8 mouse cellular contexts compared by ENCODE assay signal in the genomic region with DNA sequence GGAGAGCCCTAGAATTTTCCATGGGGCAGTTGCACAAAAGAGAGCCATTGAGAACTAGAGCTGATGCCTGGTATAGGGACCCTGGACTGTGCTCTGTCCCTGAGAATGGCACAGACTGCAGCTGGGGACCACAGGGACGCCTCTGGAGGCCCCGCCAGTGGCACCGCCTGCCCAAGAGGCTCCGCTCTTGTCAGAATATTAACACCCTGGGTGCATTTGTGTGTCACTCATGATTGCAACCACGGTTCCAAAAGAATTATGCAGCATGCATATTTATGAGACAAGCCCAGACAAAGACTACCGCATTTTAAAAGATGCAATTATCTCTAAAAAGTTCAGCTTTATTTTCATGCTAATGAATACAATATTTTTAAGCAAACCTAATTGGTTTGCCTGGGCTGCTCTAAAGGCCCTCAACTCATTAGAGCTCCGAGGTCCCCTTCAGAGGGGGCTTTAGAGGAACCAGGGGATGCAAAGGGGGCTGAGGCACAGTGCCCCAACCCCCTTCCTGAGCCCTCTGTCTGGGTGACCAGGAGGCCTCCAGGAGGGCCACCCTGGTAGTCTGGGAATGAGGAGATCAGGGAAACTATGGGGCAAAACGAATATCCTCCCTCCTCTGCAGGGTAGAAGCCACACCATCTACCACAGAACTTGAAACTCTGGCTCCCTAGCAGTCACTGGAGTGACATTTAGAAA. TPM values are rescaled to one million over a fixed set of nuclear protein-coding genes. Genes with fewer than 3 reads are reported as not detected.
DNase-seq lines count a peak whose midpoint lies in the region; ATAC-seq and TF ChIP-seq lines count a peak whose summit lies in the region.
"Had no signal": no experiment of that assay in that cellular context is flagged by ENCODE, and none has a peak within 500 bp of the region (broad histone marks: within the 10 kb centered on the region; RNA-seq: fewer than 3 reads in every experiment).

No protein-coding gene starts in this region.

- H3K4me2 ChIP-seq in embryonic facial prominence, embryonic 13.5 days = no peak overlapping the region
- H3K4me2 ChIP-seq in hindbrain, embryonic 14.5 days (replicated peaks) = no peak overlapping the region
- no peak overlapping the region for H3K4me2 ChIP-seq in midbrain, postnatal 0 days (ENCODE audit: low read depth, low read length, poor library complexity, severe bottlenecking)
- H3K4me2 ChIP-seq in intestine, embryonic 16.5 days (ENCODE audit: low read depth, low read length) = no peak overlapping the region
- H3K4me2 ChIP-seq: heart, embryonic 15.5 days had no signal

- peaks cover 38% of the 10 kb centered on the region for H3K4me1 ChIP-seq in embryonic facial prominence, embryonic 13.5 days
- H3K4me1 ChIP-seq in hindbrain, embryonic 14.5 days (replicated peaks; ENCODE audit: control insufficient read depth, insufficient read depth, low read length) = peaks cover 39% of the 10 kb centered on the region
- H3K4me1 ChIP-seq in midbrain, postnatal 0 days (ENCODE audit: insufficient read depth, low read length) = no peaks in the 10 kb centered on the region; the same call in 1 of the 2 replicates
- 0 out of 2 replicates have a peak, but pooled peaks cover 4% of the 10 kb centered on the region for H3K4me1 ChIP-seq in intestine, embryonic 16.5 days (ENCODE audit: control insufficient read depth, insufficient read depth, low read length)
- peaks cover 11% of the 10 kb centered on the region; the same call in 1 of the 2 replicates for H3K4me1 ChIP-seq in thymus, adult 2 months (replicated peaks; ENCODE audit: control insufficient read depth, insufficient read depth, low read length)
- H3K4me1 ChIP-seq: heart, embryonic 15.5 days had no signal

- no peaks in the 10 kb centered on the region for H3K9me3 ChIP-seq in embryonic facial prominence, embryonic 13.5 days
- H3K9me3 ChIP-seq in hindbrain, embryonic 14.5 days (ENCODE audit: control insufficient read depth, low read length) = no peaks in the 10 kb centered on the region
- H3K9me3 ChIP-seq in midbrain, postnatal 0 days (ENCODE audit: low read length) = no peaks in the 10 kb centered on the region
- H3K9me3 ChIP-seq in intestine, embryonic 16.5 days (ENCODE audit: control insufficient read depth, low read length) = no peaks in the 10 kb centered on the region; the same call in 1 of the 2 replicates
- H3K9me3 ChIP-seq: heart, embryonic 15.5 days had no signal

- 0 out of 2 replicates have a peak overlapping the region, but pooled peaks have one; percentile 11 for H3K9ac ChIP-seq in embryonic facial prominence, embryonic 13.5 days
- 0 out of 2 replicates have a peak overlapping the region, but pooled peaks have one; percentile 5 for H3K9ac ChIP-seq in hindbrain, embryonic 14.5 days
- H3K9ac ChIP-seq in midbrain, postnatal 0 days (replicated peaks; ENCODE audit: low read length, poor library complexity, severe bottlenecking) = no peak overlapping the region; the same call in 1 of the 2 replicates
- no peak overlapping the region for H3K9ac ChIP-seq in intestine, embryonic 16.5 days (ENCODE audit: low read depth, low read length)
- H3K9ac ChIP-seq: heart, embryonic 15.5 days had no signal

- no peak for ATAC-seq in embryonic facial prominence, embryonic 13.5 days (ENCODE audit: insufficient number of reproducible peaks, insufficient read depth, low FRiP score, low TSS enrichment, low read depth)
- ATAC-seq in hindbrain, embryonic 14.5 days (ENCODE audit: low FRiP score) = peak; percentile 79
- no peak; the same call in 1 of the 2 replicates for ATAC-seq in midbrain, postnatal 0 days (ENCODE audit: low FRiP score)
- no peak for ATAC-seq in intestine, embryonic 16.5 days

- H3K27ac ChIP-seq in embryonic facial prominence, embryonic 13.5 days = peak overlapping the region; percentile 44; the same call in 1 of the 2 replicates
- peak overlapping the region; percentile 63 for H3K27ac ChIP-seq in hindbrain, embryonic 14.5 days
- no peak overlapping the region for H3K27ac ChIP-seq in midbrain, postnatal 0 days (ENCODE audit: low read depth, low read length)
- no peak overlapping the region for H3K27ac ChIP-seq in intestine, embryonic 16.5 days (ENCODE audit: low read length)
- H3K27ac ChIP-seq in thymus, adult 2 months (ENCODE audit: control insufficient read depth, insufficient read depth, low read length) = no peak overlapping the region
- H3K27ac ChIP-seq: heart, embryonic 15.5 days had no signal

- H3K4me3 ChIP-seq in embryonic facial prominence, embryonic 13.5 days = no peak overlapping the region
- no peak overlapping the region for H3K4me3 ChIP-seq in hindbrain, embryonic 14.5 days (replicated peaks; ENCODE audit: low read length)
- H3K4me3 ChIP-seq in midbrain, postnatal 0 days (ENCODE audit: low read depth, low read length) = no peak overlapping the region
- no peak overlapping the region for H3K4me3 ChIP-seq in intestine, embryonic 16.5 days (ENCODE audit: low read length)
- H3K4me3 ChIP-seq in thymus, adult 2 months (ENCODE audit: control insufficient read depth, insufficient read depth, low read length) = no peak overlapping the region
- H3K4me3 ChIP-seq: heart, embryonic 15.5 days had no signal

- intact Hi-C loops in gastrocnemius, postnatal 36 days (cut with DNase I) = no loop called here

- no peak for TF ChIP-seq POLR2A in thymus, adult 2 months (IDR thresholded peaks at IDR 0.05; ENCODE audit: control insufficient read depth, extremely low read depth, insufficient read depth, low read length, poor library complexity)

- H3K36me3 ChIP-seq in embryonic facial prominence, embryonic 13.5 days = no peaks in the 10 kb centered on the region
- H3K36me3 ChIP-seq in hindbrain, embryonic 14.5 days (replicated peaks; ENCODE audit: control insufficient read depth, insufficient read depth) = no peaks in the 10 kb centered on the region
- no peaks in the 10 kb centered on the region for H3K36me3 ChIP-seq in midbrain, postnatal 0 days (ENCODE audit: insufficient read depth, low read length)
- H3K36me3 ChIP-seq in intestine, embryonic 16.5 days (ENCODE audit: control insufficient read depth, insufficient read depth, low read length) = no peaks in the 10 kb centered on the region
- no peaks in the 10 kb centered on the region for H3K36me3 ChIP-seq in thymus, adult 2 months (ENCODE audit: control insufficient read depth, insufficient read depth, low read length)
- H3K36me3 ChIP-seq: heart, embryonic 15.5 days had no signal

- peak; percentile 61 for DNase-seq in embryo, embryonic 10.5 days (ENCODE audit: low spot score)
- peak; percentile 51 for DNase-seq in hindbrain, embryonic 14.5 days (ENCODE audit: low spot score)
- peak; percentile 49 for DNase-seq in midbrain, postnatal 0 days (ENCODE audit: low spot score)
- no peak for DNase-seq in gastrocnemius, postnatal 36 days
- no peak for DNase-seq in thymus, adult 2 months

- TF ChIP-seq CTCF in midbrain, postnatal 0 days (IDR thresholded peaks at IDR 0.05) = no peak
- TF ChIP-seq CTCF in thymus, adult 2 months (IDR thresholded peaks at IDR 0.05; ENCODE audit: borderline replicate concordance, control insufficient read depth, extremely low read depth, insufficient read depth, low read length, poor library complexity) = no peak

- WGBS in embryonic facial prominence, embryonic 13.5 days = 40% methylated on average over 8 of the region's 8 CpGs
- 12% methylated on average over 8 of the region's 8 CpGs for WGBS in hindbrain, embryonic 14.5 days
- WGBS in midbrain, postnatal 0 days = 28% methylated on average over 8 of the region's 8 CpGs
- 70% methylated on average over 8 of the region's 8 CpGs for WGBS in intestine, embryonic 16.5 days
- 82% methylated on average over 8 of the region's 8 CpGs for WGBS in thymus, adult 2 months

- H3K27me3 ChIP-seq in embryonic facial prominence, embryonic 13.5 days = peaks cover 12% of the 10 kb centered on the region
- H3K27me3 ChIP-seq in hindbrain, embryonic 14.5 days (ENCODE audit: control insufficient read depth, insufficient read depth, low read length) = no peaks in the 10 kb centered on the region
- H3K27me3 ChIP-seq in midbrain, postnatal 0 days (ENCODE audit: insufficient read depth, low read length) = no peaks in the 10 kb centered on the region
- no peaks in the 10 kb centered on the region for H3K27me3 ChIP-seq in intestine, embryonic 16.5 days (replicated peaks; ENCODE audit: control insufficient read depth, insufficient read depth, low read length)
- no peaks in the 10 kb centered on the region for H3K27me3 ChIP-seq in thymus, adult 2 months (ENCODE audit: control insufficient read depth, insufficient read depth, low read length)

RNA-seq across cellular contexts. Expression of a gene that starts 41.9 kb away (rescaled TPM):
- polyA plus RNA-seq in embryonic facial prominence, embryonic 13.5 days (2015; fragmentation: Nextera tagmentation; extraction: Ambion mirVana) = 1,553 and 1,557 TPM in 2 replicates
- polyA plus RNA-seq in hindbrain, embryonic 14.5 days (2014; fragmentation: Nextera tagmentation; extraction: Ambion mirVana) = 1,005 and 1,169 TPM in 2 replicates
- total RNA-seq in midbrain, postnatal 0 days (2014; rRNA removed) = 3,080 and 3,220 TPM in 2 replicates
- polyA plus RNA-seq in midbrain, postnatal 0 days (2015; fragmentation: Nextera tagmentation; extraction: Ambion mirVana) = 983 and 1,053 TPM in 2 replicates
- 1,285 and 1,371 TPM in 2 replicates for polyA plus RNA-seq in intestine, embryonic 16.5 days (2015; fragmentation: Nextera tagmentation; extraction: Ambion mirVana)
- total RNA-seq in gastrocnemius, postnatal 36 days (2021) = 1,000 to 10,000 TPM; 1,130 to 1,294 TPM
- polyA plus RNA-seq in thymus, adult 2 months (2012; rRNA removed) = 8,905 and 10,824 TPM in 2 replicates

Comparison
In these comparisons a context has a peak if more than half of its experiments do, and no peak if none do; other contexts are left out.
1. DNase-seq: peak in embryo, embryonic 10.5 days (single experiment), hindbrain, embryonic 14.5 days (single experiment) and midbrain, postnatal 0 days (single experiment); none in gastrocnemius, postnatal 36 days (0 of 2) and thymus, adult 2 months (single experiment).
2. H3K27ac ChIP-seq: peak in embryonic facial prominence, embryonic 13.5 days (single experiment) and hindbrain, embryonic 14.5 days (single experiment); none in midbrain, postnatal 0 days (single experiment), intestine, embryonic 16.5 days (single experiment) and thymus, adult 2 months (single experiment).
3. H3K9ac ChIP-seq: peak in embryonic facial prominence, embryonic 13.5 days (single experiment) and hindbrain, embryonic 14.5 days (single experiment); none in midbrain, postnatal 0 days (single experiment) and intestine, embryonic 16.5 days (single experiment).